ENCODE assay signal across 8 mouse cellular contexts in genomic region chr5:30647815-30648560, GRCm38 (mm10). TPM values are rescaled to one million over a fixed set of nuclear protein-coding genes. Genes with fewer than 3 reads are reported as not detected.
DNase-seq lines count a peak whose midpoint lies in the region; ATAC-seq and TF ChIP-seq lines count a peak whose summit lies in the region.

Gene Slc35f6, plus strand, starts transcription at chr5:30647933.

- 0 out of 4 replicates have a peak, but pooled peaks of 1 of the 2 experiments have one; percentile 14 for TF ChIP-seq EP300 in MEL (IDR thresholded peaks at IDR 0.05; ENCODE audit: low read depth in 1 of 2, low read length in 2 of 2)
- no peak; the same call in 1 of the 2 replicates for TF ChIP-seq EP300 in lung, postnatal 0 days (IDR thresholded peaks at IDR 0.05)

- peaks cover 6 to 21% of the 10 kb centered on the region in 2 experiments for H3K4me1 ChIP-seq in MEL (ENCODE audit: control insufficient read depth in 1 of 2, insufficient read depth in 2 of 2, low read length in 2 of 2)
- peaks cover 15% of the 10 kb centered on the region for H3K4me1 ChIP-seq in cerebellum, adult 2 months (ENCODE audit: control insufficient read depth, insufficient read depth, low read length)
- H3K4me1 ChIP-seq in lung, postnatal 0 days (ENCODE audit: insufficient read depth, low read depth, low read length) = peaks cover 16% of the 10 kb centered on the region

- peaks cover 0 to 15% of the 10 kb centered on the region in 2 experiments; a peak in 2 of 4 replicates for H3K36me3 ChIP-seq in MEL (ENCODE audit: control insufficient read depth in 1 of 2, insufficient read depth in 2 of 2, low read length in 2 of 2)
- no peaks in the 10 kb centered on the region for H3K36me3 ChIP-seq in lung, postnatal 0 days (ENCODE audit: insufficient read depth, low read length)

- peak; percentile 79 to 93 for TF ChIP-seq POLR2A in MEL (IDR thresholded peaks at IDR 0.05; ENCODE audit: control insufficient read depth in 1 of 2, insufficient read depth in 1 of 2, low read depth in 1 of 2, low read length in 2 of 2, poor library complexity in 1 of 2)
- TF ChIP-seq POLR2A in cerebellum, adult 2 months (IDR thresholded peaks at IDR 0.05; ENCODE audit: borderline replicate concordance, insufficient read depth, low read length) = peak; percentile 84

- ATAC-seq in hematopoietic stem cell, adult 5-6 weeks (replicated peaks in 1 of 2; ENCODE audit: insufficient read depth in 1 of 2, low FRiP score in 2 of 2, low TSS enrichment in 1 of 2, low read depth in 1 of 2, poor library complexity in 2 of 2, severe bottlenecking in 2 of 2) = peak; percentile 87 to 90
- ATAC-seq in lung, postnatal 0 days = peak; percentile 95

- no peaks in the 10 kb centered on the region; a peak in 1 of 4 replicates for H3K27me3 ChIP-seq in MEL (ENCODE audit: control insufficient read depth in 1 of 2, insufficient read depth in 2 of 2, low read length in 2 of 2)
- no peaks in the 10 kb centered on the region for H3K27me3 ChIP-seq in cerebellum, adult 2 months (ENCODE audit: control insufficient read depth, insufficient read depth, low read length)
- no peaks in the 10 kb centered on the region for H3K27me3 ChIP-seq in lung, postnatal 0 days (replicated peaks; ENCODE audit: insufficient read depth, low read length)

- peak within 1 kb of the TSS; percentile 83 to 90 for H3K4me3 ChIP-seq in MEL (ENCODE audit: control insufficient read depth in 1 of 2, insufficient read depth in 1 of 2, low read depth in 2 of 2, low read length in 2 of 2)
- H3K4me3 ChIP-seq in cerebellum, adult 2 months (replicated peaks; ENCODE audit: insufficient read depth, low read depth, low read length) = peak within 1 kb of the TSS; percentile 99
- peak within 1 kb of the TSS; percentile 78 for H3K4me3 ChIP-seq in lung, postnatal 0 days (ENCODE audit: low read depth, low read length)

- H3K79me2 ChIP-seq in MEL (ENCODE audit: control insufficient read depth, insufficient read depth, low read length, poor library complexity) = peaks cover 8% of the 10 kb centered on the region

- no peak for TF ChIP-seq CTCF in MEL (IDR thresholded peaks at IDR 0.05 in 2 of 3, conservative IDR thresholded peaks at IDR 0.05 in 1 of 3; ENCODE audit: control insufficient read depth in 1 of 3, insufficient read depth in 1 of 3, low read depth in 2 of 3, low read length in 3 of 3, poor library complexity in 1 of 3, severe bottlenecking in 1 of 3)
- no peak for TF ChIP-seq CTCF in cerebellum, adult 2 months (IDR thresholded peaks at IDR 0.05; ENCODE audit: borderline replicate concordance, insufficient read depth, low read depth, low read length)
- TF ChIP-seq CTCF in lung, postnatal 0 days (IDR thresholded peaks at IDR 0.05) = no peak

- H3K9ac ChIP-seq in MEL (ENCODE audit: control insufficient read depth, low read depth, low read length, poor library complexity, severe bottlenecking) = peak within 1 kb of the TSS; percentile 66
- peak within 1 kb of the TSS; percentile 69 for H3K9ac ChIP-seq in lung, postnatal 0 days (replicated peaks; ENCODE audit: low read depth)

- 1% methylated on average over 38 of the region's 38 CpGs for WGBS in cerebellum, adult 2 months
- under 1% methylated on average over 38 of the region's 38 CpGs for WGBS in lung, postnatal 0 days

- no peak for TF ChIP-seq RAD21 in MEL (IDR thresholded peaks at IDR 0.05; ENCODE audit: low read depth, low read length)

- peak; percentile 92 for DNase-seq in MEL (ENCODE audit: low read depth, low spot score)
- DNase-seq in cerebellum, adult 2 months = peak; percentile 92
- DNase-seq in forelimb bud, embryonic 11.5 days (ENCODE audit: low read depth, low spot score) = peak; percentile 57
- peak; percentile 93 for DNase-seq in layer of hippocampus, adult 9-11 months
- DNase-seq in lung, postnatal 0 days (ENCODE audit: low spot score) = peak; percentile 93
- DNase-seq in ovary, postnatal 14 days (ENCODE audit: low spot score) = peak; percentile 89
- peak; percentile 95 for DNase-seq in thymus, postnatal 14 days

- H3K4me2 ChIP-seq in lung, postnatal 0 days (replicated peaks; ENCODE audit: low read depth, low read length) = peak within 1 kb of the TSS; percentile 93

- no peak within 1 kb of the TSS for H3K27ac ChIP-seq in MEL (ENCODE audit: control insufficient read depth, low read depth, low read length)
- H3K27ac ChIP-seq in cerebellum, adult 2 months (ENCODE audit: insufficient read depth, low read length) = peak within 1 kb of the TSS; percentile 75
- H3K27ac ChIP-seq in lung, postnatal 0 days (ENCODE audit: low read length) = peak within 1 kb of the TSS; percentile 73

- H3K9me3 ChIP-seq in MEL (replicated peaks; ENCODE audit: insufficient read depth, low read length) = no peaks in the 10 kb centered on the region
- H3K9me3 ChIP-seq in lung, postnatal 0 days (ENCODE audit: low read length) = no peaks in the 10 kb centered on the region

TF ChIP-seq in MEL, 35 proteins besides CTCF, POLR2A, EP300 and RAD21:
- TF ChIP-seq MAX (IDR thresholded peaks at IDR 0.05; ENCODE audit: low read length) (peak; percentile 56; the same call in 1 of the 2 replicates), MAFK (IDR thresholded peaks at IDR 0.05; ENCODE audit: borderline replicate concordance, low read depth, low read length) (no peak), USF1 (IDR thresholded peaks at IDR 0.05; ENCODE audit: low read depth, low read length) (peak; percentile 99), MAZ (IDR thresholded peaks at IDR 0.05; ENCODE audit: low read depth, low read length) (0 out of 2 replicates have a peak, but pooled peaks have one; percentile 23), JUND (IDR thresholded peaks at IDR 0.05; ENCODE audit: low read depth, low read length) (no peak), NELFE (IDR thresholded peaks at IDR 0.05; ENCODE audit: low read depth, low read length) (peak; percentile 91), MXI1 (IDR thresholded peaks at IDR 0.05; ENCODE audit: low read depth, low read length) (peak; percentile 71), TBP (IDR thresholded peaks at IDR 0.05; ENCODE audit: low read depth, low read length) (peak; percentile 52; the same call in 1 of the 2 replicates), HCFC1 (IDR thresholded peaks at IDR 0.05; ENCODE audit: low read depth, low read length) (peak; percentile 83), POLR2AphosphoS2 (IDR thresholded peaks at IDR 0.05; ENCODE audit: low read length) (peak; percentile 78), ZMIZ1 (IDR thresholded peaks at IDR 0.05; ENCODE audit: low read depth, low read length) (peak; percentile 77), RCOR1 (IDR thresholded peaks at IDR 0.05; ENCODE audit: low read depth, low read length) (no peak; the same call in 1 of the 2 replicates), ETS1 (IDR thresholded peaks at IDR 0.05; ENCODE audit: low read depth, low read length) (0 out of 2 replicates have a peak, but pooled peaks have one; percentile 7), SIN3A (IDR thresholded peaks at IDR 0.05; ENCODE audit: low read length) (peak; percentile 93), USF2 (IDR thresholded peaks at IDR 0.05; ENCODE audit: borderline replicate concordance in 1 of 2, insufficient read depth in 1 of 2, low read depth in 1 of 2, low read length in 2 of 2) (peak; percentile 55 to 90), ELF1 (IDR thresholded peaks at IDR 0.05; ENCODE audit: low read depth, low read length) (peak; percentile 87), GATA1 (IDR thresholded peaks at IDR 0.05; ENCODE audit: low read depth, low read length) (no peak)

RNA-seq across cellular contexts. Expression of gene Slc35f6, which starts in this region (rescaled TPM):
- 15.7 and 18.0 TPM in 2 replicates for total RNA-seq in MEL (2012; rRNA removed)
- polyA plus RNA-seq in MEL (2012; ENCODE audit: insufficient read depth in 1 of 2, insufficient read length in 2 of 2, low read depth in 1 of 2, low replicate concordance in 2 of 2, missing spikeins in 1 of 2) = 10 to 100 TPM in 1 of 2 experiments, not detected in 1; 32.4 TPM
- polyA plus RNA-seq in cerebellum, adult 2 months (2012; rRNA removed) = 57.1 and 60.9 TPM in 2 replicates
- total RNA-seq in hematopoietic stem cell, adult 5-6 weeks (2017) = 3.3 and 5.7 TPM in 2 replicates
- polyA plus RNA-seq in lung, postnatal 0 days (2015; fragmentation: Nextera tagmentation; extraction: Ambion mirVana) = 30.1 and 34.5 TPM in 2 replicates
